Mouse (Mus musculus) brain, adult 2 months (tissue): Measurements from ENCODE around the gene Xrcc6.

ENCODE experiments used
- DNase-seq: peaks from one replicate; pipeline ENCODE4 v3.0.0; 2011; ENCODE audit warnings: low read depth, low spot score

Xrcc6 gene

DNA sequence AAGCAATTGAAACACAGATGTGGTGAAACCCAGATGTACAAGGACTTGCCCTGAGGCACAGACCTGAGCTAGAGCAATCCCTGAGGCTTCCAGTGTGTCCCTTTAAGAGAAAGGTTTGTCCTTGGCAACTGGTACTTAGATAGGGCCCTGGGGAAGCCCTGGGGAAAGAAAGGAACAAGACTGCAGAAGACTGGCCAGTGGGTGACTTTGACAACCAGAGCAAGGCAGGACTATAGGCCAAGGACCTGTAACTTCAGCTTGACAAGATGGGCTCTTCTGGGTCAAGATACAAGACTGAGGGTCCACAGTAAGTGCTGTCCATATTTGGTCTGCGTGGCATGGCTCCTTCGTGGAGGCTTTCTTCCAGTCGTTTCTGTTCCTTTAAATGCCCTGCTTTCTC is at the start of gene Xrcc6:
Gene Xrcc6, plus strand, starts transcription at position 190 of the 400 bp plus-strand sequence.
- no peak for DNase-seq

DNA sequence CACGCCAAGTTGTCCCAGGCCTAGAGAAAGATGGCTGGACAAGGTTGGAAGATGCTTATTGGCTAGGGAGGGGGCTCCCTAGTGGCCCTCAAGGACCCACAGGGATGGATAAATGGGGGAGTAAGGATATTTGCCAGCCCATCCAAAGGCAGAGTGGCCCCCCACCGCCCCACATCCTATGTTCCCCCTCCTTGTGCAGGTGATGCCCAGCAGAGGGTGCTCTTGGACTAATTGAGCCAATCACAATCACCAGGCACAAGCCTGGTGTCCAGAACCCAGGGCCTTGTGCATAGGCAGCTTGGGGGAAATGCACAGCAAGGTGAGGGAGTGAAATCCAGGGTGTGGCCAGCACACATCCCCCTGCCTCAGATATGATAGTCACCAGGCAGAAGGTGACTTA is 49.4 kb upstream of the Xrcc6 start:
- peak; percentile 90 for DNase-seq

DNA sequence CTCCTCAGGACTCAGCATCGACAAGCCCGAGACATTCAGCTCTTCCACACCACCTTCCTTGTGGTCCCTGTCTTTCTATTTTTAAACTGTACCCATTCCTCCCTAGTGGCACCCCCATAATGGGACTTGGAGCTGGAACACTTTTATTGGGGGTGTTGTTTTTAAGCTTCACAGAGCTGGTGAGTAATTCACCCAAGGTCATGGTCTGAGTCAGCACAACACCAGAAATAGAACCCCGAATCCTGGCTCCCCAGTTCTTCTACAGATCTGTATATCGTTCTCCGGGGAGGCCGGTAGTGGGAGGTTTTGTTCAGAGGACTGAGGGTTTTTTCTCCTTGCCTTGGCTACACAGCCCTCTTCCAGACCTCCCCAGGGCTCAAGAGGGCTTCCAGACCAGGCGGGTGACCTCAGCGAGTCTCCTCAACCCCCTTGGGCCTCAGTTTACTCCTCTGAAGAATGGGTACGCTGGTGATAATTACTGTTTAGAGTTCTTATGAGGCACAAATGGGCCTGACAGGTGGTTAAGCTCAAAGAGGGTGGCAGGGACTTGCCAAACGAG is 48.4 kb upstream of the Xrcc6 start:
- peak; percentile 90 for DNase-seq

DNA sequence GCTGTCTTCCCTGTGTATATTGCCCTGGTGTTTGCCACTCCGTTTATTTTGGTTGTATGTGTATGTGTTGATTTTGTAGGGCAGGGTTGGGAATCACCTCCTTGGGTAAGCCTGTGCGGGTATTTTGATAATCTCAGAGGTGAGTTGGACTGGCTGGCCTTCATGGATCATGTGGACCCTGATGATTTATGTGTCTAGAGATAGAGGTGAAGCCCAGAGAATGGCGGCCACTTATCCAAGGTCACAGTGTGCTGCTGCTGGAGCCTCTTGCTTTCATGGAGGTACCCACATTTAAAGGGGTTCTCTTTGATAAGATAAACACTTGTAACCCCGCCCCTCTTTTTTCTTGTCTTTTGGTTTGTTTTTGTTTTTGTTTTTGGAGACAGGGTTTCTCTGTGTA is 47.9 kb upstream of the Xrcc6 start:
- DNase-seq: no peak

DNA sequence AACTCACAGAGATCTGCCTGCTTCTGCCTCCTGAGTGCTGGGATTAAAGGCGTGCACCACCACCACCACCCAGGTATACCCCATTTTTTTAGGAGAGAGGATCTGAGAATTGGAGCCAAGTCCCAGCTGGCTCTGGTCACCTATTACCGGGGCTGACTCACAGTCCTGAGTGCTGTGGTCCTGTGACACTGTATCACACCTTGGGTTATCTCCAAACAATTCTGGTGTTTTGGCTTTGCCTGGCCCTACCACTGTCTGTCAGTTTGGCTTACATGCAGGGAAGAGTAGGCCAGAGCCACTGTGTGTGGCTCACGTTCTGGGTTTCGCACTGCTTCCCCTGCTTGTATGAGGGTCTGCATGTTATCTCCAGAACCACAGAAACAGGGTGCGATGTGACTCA is 47.4 kb upstream of the Xrcc6 start:
- peak; percentile 71 for DNase-seq

DNA sequence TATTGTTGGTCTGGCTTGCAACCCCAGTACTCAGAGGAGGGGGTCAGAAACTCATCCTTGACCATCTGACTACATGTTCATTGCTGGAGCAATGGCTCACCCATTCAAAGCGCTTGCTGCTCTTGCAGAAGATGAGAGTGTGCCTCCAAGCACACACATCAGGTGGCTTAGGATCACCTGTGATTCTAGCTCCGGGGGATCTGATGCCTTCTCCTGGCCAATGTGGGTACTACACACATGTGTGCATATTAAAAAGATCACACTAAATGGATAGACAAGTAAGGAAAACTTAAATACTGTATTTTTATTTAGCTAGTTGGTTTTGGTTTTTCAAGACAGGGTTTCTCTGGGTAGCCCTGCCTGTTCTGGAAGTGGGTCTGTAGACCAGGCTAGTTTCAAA is 46.6 kb upstream of the Xrcc6 start:
- no peak for DNase-seq

DNA sequence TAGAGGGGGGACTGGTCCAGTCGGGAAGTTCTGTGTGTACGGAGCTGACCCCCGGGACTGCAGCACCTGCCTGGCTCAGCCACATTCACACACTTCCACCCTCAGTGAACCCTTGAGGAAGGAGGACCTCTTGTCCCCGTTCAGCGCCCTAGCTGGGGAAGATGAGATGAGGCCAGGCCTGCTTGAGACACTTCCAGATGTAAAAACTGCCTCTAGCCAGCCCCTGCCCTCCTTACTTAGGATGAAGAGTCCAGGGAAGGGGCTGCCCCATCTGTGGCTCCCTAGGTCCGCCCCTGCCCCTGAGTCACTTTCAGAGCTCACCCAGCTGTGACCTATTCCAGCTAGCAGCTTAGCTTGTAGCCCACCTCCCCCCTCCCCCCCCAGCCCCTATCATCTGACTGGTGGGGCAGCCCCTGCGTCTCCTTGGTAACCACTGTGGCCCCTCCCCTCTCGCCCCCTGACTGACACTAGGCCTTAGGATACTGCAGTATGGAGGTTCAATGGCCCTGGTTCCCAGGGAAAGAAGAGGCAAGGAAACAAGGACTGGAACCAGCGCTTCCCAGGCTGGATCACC is 44.4 kb upstream of the Xrcc6 start:
- DNase-seq: no peak

DNA sequence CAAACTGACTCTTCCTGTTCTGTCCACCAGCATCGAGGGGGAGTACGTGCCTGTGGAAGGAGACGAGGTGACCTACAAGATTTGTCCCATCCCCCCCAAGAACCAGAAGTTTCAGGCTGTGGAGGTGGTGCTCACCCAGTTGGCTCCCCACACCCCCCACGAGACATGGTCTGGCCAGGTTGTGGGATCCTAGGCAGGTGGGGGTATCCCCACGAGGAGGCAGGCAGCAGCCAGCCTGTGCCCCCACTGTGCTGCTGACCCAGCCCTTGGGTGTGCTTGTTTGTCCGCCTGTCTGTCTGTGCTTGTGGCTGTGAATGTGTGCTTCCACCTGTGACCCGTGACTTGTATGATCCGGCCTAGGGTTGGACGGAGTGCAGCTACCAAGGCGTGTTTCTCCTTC is 38.6 kb upstream of the Xrcc6 start:
- no peak for DNase-seq

DNA sequence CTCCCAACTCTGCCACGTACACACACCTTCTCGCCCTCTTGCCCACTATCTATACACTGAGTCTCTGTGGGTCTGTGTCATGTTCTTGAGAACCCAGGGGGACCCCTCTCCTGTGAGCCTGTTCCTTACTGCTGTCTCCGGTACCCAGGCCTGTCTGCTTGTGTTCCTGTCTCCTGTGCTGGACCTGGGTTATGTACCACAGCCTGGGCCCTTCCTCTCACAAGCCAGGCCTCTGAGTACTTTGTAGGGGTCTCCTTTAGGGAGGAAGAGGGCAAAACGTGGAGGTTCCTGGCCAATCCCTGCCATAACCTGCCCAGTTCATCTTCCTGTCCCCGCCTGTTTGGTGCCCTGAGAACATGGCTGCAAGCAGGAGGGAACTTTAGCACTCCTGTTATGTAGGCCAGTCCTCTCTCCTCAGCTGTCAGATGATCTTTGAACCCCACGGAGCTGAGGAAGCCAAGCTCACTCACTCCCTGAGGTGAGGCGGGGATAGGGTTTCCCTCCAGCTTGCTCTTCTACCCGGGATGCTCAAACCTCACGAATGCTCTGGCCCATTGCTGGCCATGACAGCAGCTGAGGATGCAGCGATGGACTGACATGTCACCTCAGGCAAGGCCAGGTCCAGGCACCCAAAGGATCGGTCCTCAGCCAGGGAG is 38.0 kb upstream of the Xrcc6 start:
- no peak for DNase-seq

DNA sequence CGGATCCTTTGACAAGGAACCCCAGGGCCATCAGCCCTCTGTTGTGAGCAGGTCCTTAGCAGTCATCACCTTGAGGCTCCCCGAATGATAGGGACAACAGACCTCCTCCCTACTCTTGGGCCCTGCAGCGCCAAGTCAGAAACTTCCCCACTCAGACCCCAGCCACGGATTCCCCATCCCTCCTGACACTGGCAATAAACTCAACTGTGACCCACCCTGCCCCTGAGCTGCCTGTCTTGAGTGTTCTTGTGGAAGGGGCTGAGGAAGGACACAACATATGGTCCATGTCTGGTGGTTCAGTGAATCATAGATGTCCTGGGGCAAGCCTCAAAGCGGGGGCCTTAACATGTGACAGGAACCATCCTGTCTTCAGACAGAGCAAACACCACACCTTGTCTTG is 36.9 kb upstream of the Xrcc6 start:
- no peak for DNase-seq

DNA sequence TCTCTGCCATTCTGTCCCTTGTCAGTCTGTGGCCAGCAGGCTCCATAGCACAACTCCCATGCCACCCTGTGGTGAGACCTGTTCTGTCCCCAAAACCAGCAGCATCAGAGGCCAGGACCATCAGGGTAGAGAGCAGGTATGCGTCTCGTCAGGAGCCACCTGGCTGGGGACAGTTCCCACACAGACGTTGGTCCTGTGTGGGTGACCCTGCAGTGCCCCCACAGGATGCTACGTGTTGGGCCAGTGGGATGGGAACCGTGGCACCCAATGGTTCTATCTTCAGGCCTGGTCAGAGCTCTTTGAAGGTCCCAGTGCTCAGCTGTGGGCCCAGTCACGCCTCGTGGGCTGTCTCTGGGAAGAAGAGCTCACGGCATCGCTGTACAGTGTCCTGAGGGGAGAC is 36.5 kb upstream of the Xrcc6 start:
- DNase-seq: no peak

DNA sequence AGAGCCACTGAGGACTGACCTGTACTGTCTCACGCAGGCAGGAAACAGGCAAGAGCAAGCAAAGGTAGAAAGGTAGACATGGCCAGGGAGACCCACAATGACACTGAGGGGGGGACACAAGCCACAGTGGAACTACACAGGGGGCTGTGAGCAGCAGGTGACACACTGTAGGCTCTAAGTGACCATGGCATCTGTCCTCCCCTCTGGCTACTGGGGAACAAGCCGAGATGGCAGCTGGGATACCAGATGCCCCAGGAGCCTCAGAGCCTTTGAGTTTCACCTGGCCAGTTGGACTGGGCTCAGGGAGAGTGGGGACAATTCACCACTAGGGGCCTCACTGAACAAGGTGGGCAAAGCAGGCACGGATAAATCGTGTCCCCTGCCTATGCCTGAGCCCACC is 35.3 kb upstream of the Xrcc6 start:
- no peak for DNase-seq

DNA sequence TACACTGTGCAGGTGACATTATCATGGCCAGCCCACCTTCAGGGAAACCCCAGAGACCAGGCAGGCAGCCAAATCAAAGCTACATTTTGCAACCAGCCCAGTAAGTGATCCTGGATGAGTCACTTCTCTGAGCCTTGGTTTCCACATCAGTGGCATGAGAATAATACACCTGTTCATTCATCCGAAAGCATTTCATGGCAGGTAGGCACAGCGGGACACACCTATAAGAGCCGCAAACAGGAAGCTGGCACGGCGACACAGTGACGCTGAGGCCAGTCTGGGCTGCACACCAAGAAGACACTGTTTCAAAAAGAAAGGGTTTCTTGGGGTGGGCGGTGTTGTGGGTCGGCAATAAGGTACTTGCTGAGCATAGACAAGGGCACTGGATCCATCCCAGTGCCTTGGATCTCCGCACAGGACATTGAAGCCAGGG is 33.5 kb upstream of the Xrcc6 start:
- DNase-seq: peak; percentile 80

DNA sequence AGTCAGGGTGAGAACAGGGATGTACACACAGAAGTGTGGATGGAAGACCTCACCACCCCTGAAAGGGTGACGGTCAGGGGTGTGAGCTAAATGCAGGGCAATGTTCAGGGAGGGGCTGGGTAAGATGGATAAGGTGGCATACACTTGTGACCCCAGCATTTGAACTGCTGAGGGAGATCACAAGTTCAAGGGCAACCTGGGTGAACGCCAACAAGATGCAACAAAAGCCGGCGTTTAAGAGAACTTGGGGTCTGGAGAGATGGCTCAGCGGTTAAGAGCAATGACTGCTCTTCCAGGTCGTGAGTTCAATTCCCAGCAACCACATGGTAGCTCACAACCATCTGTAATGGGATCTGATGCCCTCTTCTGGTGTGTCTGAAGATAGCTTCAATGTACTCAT is 32.9 kb upstream of the Xrcc6 start:
- DNase-seq: no peak

DNA sequence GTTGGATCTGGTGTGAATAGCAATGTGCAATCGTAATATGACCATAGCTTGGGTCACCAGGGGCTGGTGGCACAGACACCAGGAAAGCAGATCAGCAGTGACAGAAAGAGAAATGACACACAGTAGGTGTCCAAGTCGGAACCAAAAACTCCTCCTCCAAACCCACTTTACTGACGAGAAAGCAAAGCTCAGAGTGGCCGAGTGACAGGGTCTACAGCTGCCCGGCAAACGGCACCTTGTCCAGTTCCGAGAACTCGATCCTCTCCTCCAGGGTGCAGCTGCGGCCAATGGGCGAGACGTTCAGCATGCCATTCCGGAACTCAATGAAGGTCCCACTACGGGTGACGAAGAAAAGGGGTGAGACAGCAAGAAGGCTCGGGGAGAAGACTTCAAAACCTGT is 32.2 kb upstream of the Xrcc6 start:
- DNase-seq: no peak

DNA sequence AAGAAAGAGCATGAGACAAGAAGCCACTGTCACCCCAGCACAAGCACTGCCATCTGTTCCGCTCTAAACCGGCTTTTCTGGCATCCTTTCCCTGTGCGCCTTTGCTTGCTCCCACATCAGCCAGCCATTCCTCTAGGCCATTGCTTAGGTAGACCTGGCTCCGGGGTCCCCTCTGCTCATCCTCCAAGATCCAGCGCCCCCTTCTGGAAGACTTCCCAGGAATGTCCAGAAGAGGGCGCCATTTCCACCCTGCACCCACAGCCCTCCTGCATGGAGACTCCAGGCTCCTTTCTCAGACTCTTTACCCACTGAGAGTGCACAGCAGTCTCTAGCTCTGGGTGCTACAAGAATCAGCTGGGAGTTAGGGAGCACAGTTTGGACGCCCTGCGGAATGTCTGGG is 31.2 kb upstream of the Xrcc6 start:
- DNase-seq: peak; percentile 78

DNA sequence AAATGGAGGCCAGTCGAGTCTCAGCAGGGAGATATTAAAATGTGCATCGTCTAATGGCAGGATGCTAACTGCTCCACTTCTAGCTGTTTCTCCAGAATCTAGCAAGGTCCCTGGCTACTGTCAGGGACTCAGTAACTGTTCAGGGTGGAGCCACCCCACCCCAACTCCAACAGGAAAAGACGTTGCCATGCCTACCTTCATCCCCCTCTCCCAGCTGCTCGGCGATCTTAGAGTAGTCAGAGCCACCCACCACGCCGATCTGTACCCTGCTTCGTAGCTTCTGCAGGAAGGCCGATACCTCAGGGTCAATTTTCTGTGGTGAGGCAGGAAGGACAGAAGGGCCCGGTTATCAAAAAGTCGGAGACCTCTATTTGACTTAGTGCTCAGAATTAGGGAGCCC is 30.0 kb upstream of the Xrcc6 start:
- DNase-seq: peak; percentile 77

DNA sequence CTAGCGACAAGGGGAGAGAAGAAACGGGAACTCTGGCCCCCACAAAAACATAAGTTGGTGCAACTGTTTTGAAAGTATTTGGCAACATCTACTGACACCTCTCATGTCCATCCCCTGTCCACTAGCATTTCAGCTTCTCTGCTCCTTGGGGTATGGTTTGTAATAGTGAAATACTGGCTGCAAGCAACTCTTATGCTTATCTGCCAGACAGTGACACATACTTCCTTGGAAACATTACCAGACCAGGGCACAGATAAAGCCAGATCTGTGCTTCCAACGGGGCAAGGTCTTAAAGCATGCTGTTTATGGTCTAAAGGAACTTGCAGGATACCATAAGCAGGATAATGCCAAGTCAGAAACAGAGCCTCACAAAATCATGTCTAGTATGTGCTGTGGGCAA is 28.7 kb upstream of the Xrcc6 start:
- no peak for DNase-seq

DNA sequence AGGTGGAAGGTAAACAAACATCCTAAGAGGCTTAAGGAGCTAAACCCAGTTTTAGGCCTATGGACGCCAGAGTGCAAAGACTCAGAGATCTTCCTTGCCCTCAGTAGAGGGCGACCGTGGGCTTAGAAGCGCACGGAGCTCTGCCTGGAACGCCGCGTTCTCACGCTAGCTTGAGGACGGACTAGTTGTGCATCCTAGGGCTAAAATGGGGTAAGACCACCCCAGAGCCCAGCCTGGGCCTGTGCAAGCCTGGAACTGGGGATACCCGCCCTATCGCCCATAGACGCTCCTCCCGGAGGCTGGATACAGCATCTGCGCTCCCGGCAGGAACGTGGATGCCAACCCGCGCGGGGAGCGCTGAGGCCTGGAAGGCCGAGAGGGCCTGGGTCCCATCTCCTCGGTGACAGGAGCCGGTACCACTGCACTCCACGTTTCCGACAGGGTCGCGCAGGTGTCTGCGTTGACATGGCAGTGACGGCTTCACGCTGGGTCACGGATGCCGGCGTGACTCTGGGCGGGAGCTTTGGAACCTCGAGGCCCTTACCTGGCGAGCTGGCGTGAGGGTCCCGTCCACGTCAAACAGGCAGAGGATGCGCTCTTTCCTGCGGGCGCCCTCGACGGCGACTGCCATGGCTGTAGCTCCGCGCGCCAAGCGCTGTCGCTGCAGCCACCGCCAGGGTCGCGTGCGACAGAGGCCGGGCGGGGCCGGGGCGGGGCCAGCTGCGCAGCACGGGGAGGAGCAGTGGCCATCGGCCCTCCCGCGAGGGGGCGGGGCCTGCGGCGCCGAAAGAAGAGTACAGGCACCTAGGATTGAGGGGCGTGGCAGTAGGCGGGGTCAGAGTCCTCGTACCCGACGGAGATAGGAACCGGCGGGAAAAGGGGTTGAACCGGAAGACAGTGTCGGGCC is 27.2 kb upstream of the Xrcc6 start, which contains the start of gene Pmm1:
Gene Pmm1, minus strand, starts transcription at position 760 of the 907 bp plus-strand sequence.
- peak; percentile 99 for DNase-seq

DNA sequence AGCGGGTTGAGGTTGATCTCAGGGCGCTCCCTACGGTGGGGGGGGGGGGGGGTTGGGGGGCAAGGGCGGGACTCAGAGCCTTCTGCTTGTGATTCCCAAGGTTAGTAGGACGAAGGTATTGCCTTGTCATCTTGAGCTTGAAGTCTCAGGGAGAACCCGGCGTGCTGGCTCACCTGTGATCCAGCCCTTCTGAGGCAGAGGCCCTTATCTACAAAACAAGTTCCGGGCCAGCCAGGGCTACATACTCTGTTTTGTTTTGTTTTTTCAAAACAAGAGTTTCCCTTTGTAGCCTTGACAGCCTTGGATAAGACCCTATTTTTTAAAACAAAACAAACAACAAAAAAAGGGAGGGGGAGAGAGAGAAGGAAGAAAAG is 26.6 kb upstream of the Xrcc6 start:
- no peak for DNase-seq

DNA sequence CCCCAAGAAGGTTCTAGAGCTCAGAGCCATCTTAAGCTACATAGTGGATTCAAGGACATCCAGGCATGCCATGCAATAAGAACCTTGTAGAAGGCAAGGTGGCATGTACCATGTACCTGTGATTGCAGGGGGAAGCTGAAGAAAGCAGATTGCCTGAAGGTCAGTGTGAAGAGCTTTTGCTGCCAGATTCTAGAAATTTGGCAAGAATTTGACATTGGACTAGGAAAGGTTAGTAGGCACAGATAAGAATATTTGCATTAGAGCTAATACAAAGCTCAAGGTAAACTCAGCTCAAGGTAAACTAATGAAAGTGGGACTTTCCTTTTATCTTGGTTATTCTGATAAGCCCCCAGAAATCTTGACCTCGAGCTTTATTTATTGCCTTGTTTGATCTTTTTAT is 23.4 kb upstream of the Xrcc6 start:
- no peak for DNase-seq

DNA sequence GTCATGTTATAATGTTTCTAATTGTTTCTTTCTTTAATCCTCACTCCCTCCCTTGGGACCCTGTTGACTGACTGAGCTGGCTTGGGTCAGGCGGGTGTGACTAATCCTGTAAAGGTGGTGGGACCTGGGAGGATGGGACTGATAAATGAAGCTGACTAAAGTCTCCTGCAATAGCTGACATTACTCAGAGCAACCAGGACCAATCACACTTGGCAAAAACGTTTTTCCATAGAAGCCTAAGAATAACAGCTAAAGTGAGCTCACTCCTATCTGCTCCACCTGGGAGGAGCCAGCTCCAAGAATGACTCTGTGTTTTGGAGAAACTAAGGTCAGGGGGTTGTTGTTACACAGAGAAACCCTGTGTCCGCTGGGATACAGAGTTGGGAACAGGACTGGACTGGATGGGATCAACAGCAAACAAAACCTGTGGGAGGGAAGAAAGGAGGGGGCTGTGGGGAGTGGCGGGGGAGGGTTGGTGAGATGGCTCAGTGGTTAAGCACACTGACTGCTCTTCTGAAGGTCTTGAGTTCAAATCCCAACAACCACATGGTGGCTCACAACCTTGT is 22.6 kb upstream of the Xrcc6 start:
- no peak for DNase-seq
